Mouse (Mus musculus) lung, postnatal 0 days (tissue): Measurements from ENCODE around the gene Klb. TPM values are rescaled to one million over a fixed set of nuclear protein-coding genes. Genes with fewer than 3 reads are reported as not detected.

Source experiments
- ATAC-seq: fragments of 200-750 bp; cut with Nextera tagmentation; 2 replicates; pipeline ENCODE4 v1.8.0; 2017; ENCODE audit warnings: moderate library complexity
- DNase-seq: peaks from one replicate; pipeline ENCODE4 v3.0.0-alpha.2; 2016; ENCODE audit warnings: low spot score
- H3K27ac ChIP-seq: fragments of 300-500 bp; sonication (generic); 2 replicates; pipeline ENCODE4 v1.5.1; 2014; ENCODE audit warnings: antibody characterized with exemption, mild to moderate bottlenecking, low read length, mixed read lengths
- H3K27me3 ChIP-seq: fragments of 300-500 bp; sonication (generic); replicated peaks from 2 replicates; pipeline ENCODE4 v1.6.1; 2014; ENCODE audit warnings: low read length, mixed read lengths; ENCODE audit not compliant: insufficient read depth
- H3K36me3 ChIP-seq: fragments of 300-500 bp; sonication (generic); 2 replicates; pipeline ENCODE4 v1.6.1; 2014; ENCODE audit warnings: low read length, mixed read lengths; ENCODE audit not compliant: insufficient read depth
- H3K4me1 ChIP-seq: fragments of 300-500 bp; sonication (generic); 2 replicates; pipeline ENCODE4 v1.6.1; 2014; ENCODE audit warnings: antibody characterized with exemption, low read depth, low read length, mixed read lengths; ENCODE audit not compliant: insufficient read depth
- H3K4me2 ChIP-seq: fragments of 300-500 bp; sonication (generic); replicated peaks from 2 replicates; pipeline ENCODE4 v1.6.1; 2014; ENCODE audit warnings: low read depth, mild to moderate bottlenecking, low read length, moderate library complexity, mixed read lengths
- H3K4me3 ChIP-seq: fragments of 300-500 bp; sonication (generic); 2 replicates; pipeline ENCODE4 v1.5.1; 2014; ENCODE audit warnings: low read depth, low read length
- H3K9ac ChIP-seq: fragments of 300-500 bp; sonication (generic); replicated peaks from 2 replicates; pipeline ENCODE4 v1.6.1; 2014; ENCODE audit warnings: low read depth, mild to moderate bottlenecking
- H3K9me3 ChIP-seq: fragments of 300-500 bp; sonication (generic); 2 replicates; pipeline ENCODE4 v1.6.1; 2016; ENCODE audit warnings: low read length, mixed read lengths
- CTCF ChIP-seq: IDR thresholded peaks from 2 replicates; pipeline ENCODE4 v1.5.1; 2016; ENCODE audit warnings: antibody characterized with exemption, mild to moderate bottlenecking
- EP300 ChIP-seq: IDR thresholded peaks from 2 replicates; pipeline ENCODE4 v1.6.1; 2016; ENCODE audit warnings: antibody characterized with exemption, mild to moderate bottlenecking, control low read depth
- WGBS: fragments of 180-500 bp; shearing (Covaris S2); extraction: QIAGEN DNeasy Blood & Tissue Kit; methylation state at CpG from one replicate; pipeline ENCODE4 v1.1.7; 2014; 5-methylcytosine and 5-hydroxymethylcytosine counted together
- polyA plus RNA-seq: library from polyadenylated mRNA; unstranded; fragments of >200 nt; fragmentation: Nextera tagmentation; extraction: Ambion mirVana; gene quantifications from 2 replicates; pipeline ENCODE4 v1.2.1, GENCODE M21; 2015

The Klb gene
- polyA plus RNA-seq, 1 experiment from 2014 or later: 0.04 TPM

GRCm38 (mm10) chr5:65425251-65425650, 77.1 kb downstream of the Klb start:
- ATAC-seq (no peak), DNase-seq (no peak)
- no peaks in the 10 kb centered on the region for H3K27me3 ChIP-seq
- no peaks in the 10 kb centered on the region for H3K4me1 ChIP-seq
- TF ChIP-seq EP300: no peak
- no peak for TF ChIP-seq CTCF
- no peak overlapping the region for H3K4me3 ChIP-seq
- H3K27ac ChIP-seq: no peak overlapping the region
- 76% methylated on average over 5 of the region's 5 CpGs for WGBS
- no peak overlapping the region for H3K4me2 ChIP-seq
- H3K9ac ChIP-seq: no peak overlapping the region
- no peaks in the 10 kb centered on the region for H3K9me3 ChIP-seq
- H3K36me3 ChIP-seq: peaks cover 19% of the 10 kb centered on the region; the same call in 1 of the 2 replicates

- no peaks in the 10 kb centered on the region for H3K9me3 ChIP-seq
- no peaks in the 10 kb centered on the region for H3K27me3 ChIP-seq
- no peak overlapping the region for H3K27ac ChIP-seq
- H3K4me1 ChIP-seq: no peaks in the 10 kb centered on the region
- DNase-seq (peak; percentile 61), ATAC-seq (peak; percentile 57)
- H3K4me2 ChIP-seq: no peak overlapping the region
- 0 out of 2 replicates have a peak, but pooled peaks cover 4% of the 10 kb centered on the region for H3K36me3 ChIP-seq
- 38% methylated on average over 4 of the region's 4 CpGs for WGBS
- no peak for TF ChIP-seq EP300
- TF ChIP-seq CTCF: no peak
- H3K4me3 ChIP-seq: no peak overlapping the region
- no peak overlapping the region for H3K9ac ChIP-seq
Measured at GRCm38 (mm10) chr5:65428321-65428720, 80.2 kb downstream of the Klb start.

- no peaks in the 10 kb centered on the region for H3K27me3 ChIP-seq
- ATAC-seq: no peak
- WGBS: 84% methylated on average over 5 of the region's 5 CpGs
Measured at GRCm38 (mm10) chr5:65429441-65429840, 81.3 kb downstream of the Klb start.

More at GRCm38 (mm10) chr5:65429441-65429840, 81.3 kb downstream of the Klb start:
- no peaks in the 10 kb centered on the region for H3K4me1 ChIP-seq
- no peak overlapping the region for H3K4me3 ChIP-seq
- H3K4me2 ChIP-seq: no peak overlapping the region
- H3K9me3 ChIP-seq: no peaks in the 10 kb centered on the region
- H3K36me3 ChIP-seq: 0 out of 2 replicates have a peak, but pooled peaks cover 4% of the 10 kb centered on the region
- no peak overlapping the region for H3K9ac ChIP-seq
- H3K27ac ChIP-seq: no peak overlapping the region
- TF ChIP-seq CTCF (no peak), EP300 (no peak)
- DNase-seq: no peak

Other genes starting within 250 kb of the Klb start
- 69.3 and 72.0 TPM in 2 replicates for gene Klhl5, start 240.8 kb upstream of the Klb start, polyA plus RNA-seq
- gene Wdr19, start 148.6 kb upstream of the Klb start, polyA plus RNA-seq: 8.6 and 9.3 TPM in 2 replicates
- 34.8 and 37.7 TPM in 2 replicates for gene Rfc1, start 12.6 kb upstream of the Klb start, polyA plus RNA-seq
- 798 and 851 TPM in 2 replicates for gene Rpl9, start 43.1 kb downstream of the Klb start, polyA plus RNA-seq
- gene Lias, start 43.2 kb downstream of the Klb start, polyA plus RNA-seq: 38.6 and 42.8 TPM in 2 replicates
- 71.9 and 77.3 TPM in 2 replicates for gene Ugdh, start 87.6 kb downstream of the Klb start, polyA plus RNA-seq
- gene Gm43552, start 144.5 kb downstream of the Klb start, polyA plus RNA-seq: not detected in 2 replicates
- gene Smim14, start 188.9 kb downstream of the Klb start, polyA plus RNA-seq: 249 and 251 TPM in 2 replicates
- gene Ube2k, start 188.9 kb downstream of the Klb start, polyA plus RNA-seq: 99.8 and 102 TPM in 2 replicates